Mouse (Mus musculus) left cerebral cortex, adult 11 months (tissue): ENCODE data around the gene Nckap5.

ENCODE experiments used
- DNase-seq: peaks from one replicate; pipeline ENCODE4 v3.0.0; 2022; ENCODE audit warnings: low spot score

Nckap5 gene

GRCm38 (mm10) chr1:126470883-126471282 lies 359.7 kb downstream of the Nckap5 start:
- no peak for DNase-seq

DNA sequence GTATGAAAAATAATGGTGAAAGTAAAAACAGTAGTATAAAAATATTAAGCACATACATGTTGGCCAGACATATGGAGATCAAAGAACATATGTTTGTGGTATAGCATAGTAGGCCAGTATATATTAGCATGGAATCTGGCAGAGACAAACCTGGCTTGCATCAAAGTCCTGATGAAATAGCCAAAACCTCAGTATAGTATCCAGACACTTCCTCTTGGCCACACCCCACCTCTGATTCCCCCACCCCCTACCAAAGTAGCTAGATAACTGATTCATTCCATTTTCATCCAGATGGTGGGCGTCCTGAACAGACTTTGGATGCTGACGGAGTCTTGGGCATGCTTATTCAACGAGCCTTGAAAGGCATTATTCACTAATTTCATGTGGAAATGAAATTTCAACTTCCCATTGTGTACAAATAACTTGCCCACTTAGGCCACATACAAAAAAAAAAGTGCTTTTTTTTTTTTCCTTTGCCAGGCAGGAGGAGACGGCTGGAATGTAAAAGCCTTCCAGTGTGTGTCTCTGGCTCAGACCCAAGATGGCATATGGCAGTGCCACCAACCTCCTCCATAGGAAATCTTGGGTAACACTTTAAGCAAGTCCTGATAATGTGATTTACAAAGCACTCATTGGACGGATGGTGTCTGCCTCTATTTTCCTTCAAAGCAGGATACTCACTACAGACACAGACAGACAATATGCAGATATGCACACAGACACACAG lies 360.6 kb downstream of the Nckap5 start:
- DNase-seq: peak; percentile 24

DNA sequence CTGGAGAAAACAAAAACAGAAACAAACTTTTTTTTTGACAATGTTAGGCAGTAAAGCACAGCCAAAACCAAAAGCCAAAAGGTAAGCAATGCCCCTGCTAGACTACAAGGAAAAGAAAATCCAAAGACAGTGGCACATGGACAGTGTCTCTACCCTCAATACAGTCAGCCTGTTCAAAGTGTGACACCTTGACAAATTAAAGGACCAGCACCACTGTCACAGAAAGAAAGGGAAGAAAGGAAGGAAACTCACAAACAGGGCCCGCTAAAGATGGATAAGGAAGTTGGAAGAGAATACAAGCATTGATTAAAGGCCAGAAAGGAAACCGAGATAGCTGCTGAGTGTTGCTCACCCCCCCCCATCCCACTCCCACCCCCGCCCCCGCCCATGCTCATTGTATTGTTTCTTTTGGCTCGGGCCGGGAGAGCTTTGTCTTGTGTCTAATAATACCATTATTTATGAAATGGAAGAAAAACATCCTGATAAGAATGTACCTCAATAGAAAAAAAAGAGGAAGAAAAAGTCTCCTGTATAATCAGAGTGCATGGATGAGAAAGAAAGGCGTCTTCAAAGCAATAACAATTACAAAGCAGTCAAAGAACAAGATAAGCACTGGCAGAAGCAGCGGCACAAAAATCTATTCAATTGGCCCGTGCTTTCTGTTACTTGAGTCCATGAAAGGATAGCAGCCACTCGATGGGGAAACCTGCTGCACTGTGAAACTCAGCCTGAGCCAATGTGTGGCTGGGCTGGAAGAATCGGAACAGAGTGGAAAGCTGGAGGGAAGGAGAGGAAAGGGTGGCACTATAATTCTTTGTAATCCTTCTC lies 368.9 kb downstream of the Nckap5 start:
- no peak for DNase-seq

GRCm38 (mm10) chr1:126457739-126458138 lies 372.9 kb downstream of the Nckap5 start:
- no peak for DNase-seq

DNA sequence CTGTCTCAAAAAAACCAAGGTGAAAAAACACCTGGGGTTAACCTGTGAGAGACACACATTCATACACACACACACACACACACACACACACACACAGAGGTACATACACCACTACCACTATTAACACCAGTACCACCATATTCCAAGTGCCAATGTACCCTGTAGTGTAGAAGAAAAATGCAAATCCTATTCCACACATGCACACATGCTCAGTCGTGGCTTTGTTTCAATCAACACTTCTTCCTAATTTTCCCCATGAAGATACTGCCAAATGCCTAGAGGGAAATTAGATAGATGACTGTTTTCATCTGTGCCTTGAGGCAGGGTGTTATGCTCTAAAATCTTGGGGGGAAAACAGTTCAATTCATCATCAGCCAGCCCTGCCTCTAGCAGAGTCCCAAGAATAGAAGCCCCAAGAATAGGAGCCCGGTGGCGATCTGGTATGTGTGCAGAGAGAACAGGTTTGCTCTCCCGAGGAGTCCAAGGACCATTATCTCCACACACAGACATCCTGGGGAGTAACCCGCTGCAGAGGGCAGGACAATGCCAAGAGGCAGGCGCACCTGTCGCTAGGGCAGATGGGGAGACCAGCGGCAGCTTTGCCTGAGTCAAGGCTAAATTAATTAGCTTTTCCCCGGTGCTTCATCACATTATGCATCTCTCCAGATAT lies 376.0 kb downstream of the Nckap5 start:
- no peak for DNase-seq

- no peak for DNase-seq
These were observed 379.1 kb downstream of the Nckap5 start for GRCm38 (mm10) chr1:126451472-126451871.

DNA sequence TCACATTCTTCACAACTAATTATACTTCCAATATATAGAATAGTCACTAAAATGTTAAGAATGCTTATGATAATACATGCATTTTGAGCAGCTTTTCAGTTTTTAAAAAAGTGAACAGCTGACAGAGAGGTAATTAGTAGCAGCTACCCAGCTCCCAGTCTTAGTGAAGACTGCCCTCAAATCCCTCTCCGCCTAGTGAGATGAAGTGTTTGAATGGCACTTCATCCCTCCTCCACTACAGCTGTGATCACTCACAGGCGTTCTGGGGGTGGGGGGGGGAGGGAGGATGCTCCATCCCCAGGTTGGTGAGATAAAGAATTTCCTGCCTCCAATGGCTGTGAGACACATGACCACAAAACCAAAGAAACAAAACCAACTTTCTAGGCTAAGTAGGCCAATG lies 381.2 kb downstream of the Nckap5 start:
- no peak for DNase-seq

DNA sequence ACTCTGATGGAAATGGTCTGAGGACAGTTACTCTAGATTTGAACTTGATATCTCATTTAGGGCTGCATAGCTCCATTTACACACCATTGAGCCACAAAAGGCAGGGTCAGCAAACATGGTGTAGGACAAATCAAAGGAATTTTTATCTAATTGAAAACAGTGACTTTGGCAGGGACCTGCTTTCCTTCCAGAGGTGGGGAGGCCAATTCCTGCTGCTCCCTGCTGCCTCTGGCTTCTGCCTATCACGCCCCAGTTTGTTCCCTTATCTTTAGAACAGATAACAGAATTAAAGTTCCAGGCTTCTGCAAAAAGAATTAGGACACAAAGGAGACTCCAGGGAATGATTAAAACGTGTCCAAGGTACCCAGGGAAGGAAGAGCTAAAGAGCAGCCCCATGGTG lies 386.7 kb downstream of the Nckap5 start:
- DNase-seq: no peak

- no peak for DNase-seq
These were observed 387.9 kb downstream of the Nckap5 start for GRCm38 (mm10) chr1:126442723-126443122.

DNA sequence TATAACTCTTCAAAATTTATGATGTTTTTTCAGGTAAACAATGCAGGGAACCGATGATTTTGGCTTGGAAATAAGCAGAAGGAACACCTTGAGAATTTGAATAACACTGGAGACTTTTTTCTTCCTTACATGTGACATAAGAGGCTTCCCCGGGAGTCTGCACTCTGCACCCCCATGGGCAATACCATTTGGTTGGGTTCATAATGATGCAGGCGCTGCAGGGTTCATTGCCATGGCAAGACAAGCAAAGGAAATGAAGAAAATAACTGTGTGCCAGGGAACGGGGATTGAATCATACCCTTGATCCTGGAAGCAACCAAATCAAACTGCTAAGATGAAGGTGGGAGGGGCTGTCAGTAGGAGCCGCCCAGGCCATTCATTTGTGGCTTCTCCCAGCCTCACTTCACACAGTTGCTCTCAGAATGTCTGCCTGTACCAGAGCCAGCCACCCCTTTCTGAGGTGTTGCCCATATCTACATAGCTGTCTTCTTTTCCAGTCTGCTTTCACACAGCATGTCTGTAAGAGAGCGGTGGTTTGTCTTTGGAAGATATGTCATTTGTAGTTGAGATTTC lies 392.5 kb downstream of the Nckap5 start:
- DNase-seq: no peak

DNA sequence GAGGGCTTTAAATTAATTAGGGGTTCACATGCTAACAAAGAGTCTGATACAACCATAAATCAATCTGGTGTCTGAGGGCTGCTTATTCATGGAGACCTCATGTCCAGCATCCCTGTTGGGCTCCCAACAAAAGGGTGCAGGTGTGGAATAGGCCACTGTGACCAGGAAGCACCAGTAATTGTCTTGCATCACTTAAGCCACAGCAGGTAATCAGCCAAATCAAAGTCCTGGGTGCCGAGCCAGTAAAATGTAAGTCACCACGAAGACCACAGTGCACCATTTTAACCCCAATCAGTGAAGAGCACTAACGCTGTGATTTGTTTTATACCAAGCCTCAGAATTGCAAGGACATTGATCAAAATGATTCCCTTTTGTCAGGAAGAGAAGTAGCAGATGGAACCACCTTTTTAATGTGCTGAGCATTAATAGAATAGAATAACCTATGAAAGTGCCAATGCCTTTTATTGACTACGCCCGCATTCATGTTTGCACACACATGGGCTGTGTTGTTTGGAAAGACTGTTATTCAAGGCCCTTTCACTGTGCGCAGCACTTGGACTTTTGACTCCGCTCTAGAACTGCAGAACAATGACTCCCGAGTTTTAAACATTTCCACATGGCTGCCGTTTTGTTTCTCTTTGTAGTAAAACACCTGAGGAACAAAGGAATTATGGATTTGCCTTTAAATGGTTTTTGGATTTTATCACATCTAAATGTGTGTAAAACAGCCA lies 393.5 kb downstream of the Nckap5 start:
- no peak for DNase-seq

DNA sequence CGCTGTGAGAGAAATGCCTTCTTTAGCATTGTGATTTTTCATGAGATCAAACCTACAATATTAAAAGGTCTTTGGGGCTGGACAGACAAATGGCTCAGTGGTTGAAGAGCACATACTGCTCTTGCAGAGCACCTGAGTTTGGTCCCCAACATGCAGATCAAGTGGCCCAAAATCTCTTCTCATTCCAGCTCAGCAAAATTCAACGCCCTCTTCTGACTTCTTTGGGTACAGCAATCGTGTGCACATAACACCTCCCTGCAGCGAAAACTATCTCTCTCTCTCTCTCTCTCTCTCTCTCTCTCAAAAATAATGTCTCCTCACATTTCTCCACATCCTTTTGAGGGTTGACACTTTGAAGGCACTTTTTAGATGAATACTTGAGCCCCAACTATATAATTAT lies 398.3 kb downstream of the Nckap5 start:
- no peak for DNase-seq

GRCm38 (mm10) chr1:126431594-126431993 lies 399.0 kb downstream of the Nckap5 start:
- DNase-seq: peak; percentile 77

GRCm38 (mm10) chr1:126411426-126411825 lies 419.2 kb downstream of the Nckap5 start:
- no peak for DNase-seq

DNA sequence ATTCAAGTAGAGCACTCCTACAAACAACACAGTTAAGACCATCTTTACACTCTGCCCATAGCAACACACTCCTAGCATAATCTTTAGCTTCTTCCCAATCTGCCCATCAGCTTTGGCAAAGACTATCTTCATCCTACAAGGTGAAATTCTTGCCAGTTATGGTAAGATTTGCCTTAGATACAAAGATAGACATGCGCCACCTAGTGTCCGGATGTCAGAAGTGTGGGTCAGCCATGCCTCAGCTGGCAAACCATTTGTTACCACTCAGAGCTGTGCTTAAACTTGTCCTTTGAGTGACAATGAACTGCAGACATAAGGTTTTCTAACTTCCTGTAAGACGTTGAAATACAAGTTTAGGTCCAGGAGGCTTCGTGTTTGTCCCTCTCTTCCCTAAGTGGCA lies 422.7 kb downstream of the Nckap5 start:
- peak; percentile 29 for DNase-seq

DNA sequence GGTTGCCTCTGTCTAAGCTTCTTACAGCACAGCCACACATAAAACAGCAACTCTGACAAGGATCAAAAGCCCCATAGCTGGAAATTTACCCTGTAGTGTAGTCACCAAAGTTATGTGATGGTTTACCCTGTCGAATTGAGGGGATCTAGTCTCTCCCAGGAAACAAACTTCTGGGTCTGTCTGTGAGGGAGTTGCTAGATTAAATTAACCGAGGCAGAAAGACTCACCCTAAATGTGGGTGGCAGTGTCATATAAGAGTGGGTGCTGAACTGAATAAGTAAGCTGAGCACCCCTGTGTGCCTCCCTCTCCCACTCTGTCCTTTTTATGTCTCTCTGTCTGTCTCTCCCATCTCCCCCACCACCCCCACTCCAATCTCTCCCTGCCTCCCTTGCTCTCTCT lies 425.1 kb downstream of the Nckap5 start:
- DNase-seq: no peak

DNA sequence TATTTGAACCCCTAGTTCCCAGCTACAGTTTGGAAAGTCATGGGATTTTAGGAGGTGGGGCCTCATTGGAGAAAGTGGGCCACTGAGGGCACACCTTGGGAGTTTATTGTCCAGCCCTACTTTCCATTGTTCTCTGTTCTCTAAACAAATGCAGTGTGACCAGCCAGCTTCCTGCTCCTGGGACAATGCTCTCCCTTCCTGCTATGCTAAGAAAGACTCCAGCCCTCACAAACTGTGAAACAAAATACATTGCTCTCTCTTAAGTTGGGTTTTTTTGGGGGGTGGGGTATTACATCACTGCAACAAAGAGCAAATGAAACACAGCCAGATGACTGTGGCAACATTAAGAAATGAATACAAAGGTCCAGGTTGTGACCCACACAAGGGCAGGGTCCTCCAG lies 426.6 kb downstream of the Nckap5 start:
- no peak for DNase-seq

DNA sequence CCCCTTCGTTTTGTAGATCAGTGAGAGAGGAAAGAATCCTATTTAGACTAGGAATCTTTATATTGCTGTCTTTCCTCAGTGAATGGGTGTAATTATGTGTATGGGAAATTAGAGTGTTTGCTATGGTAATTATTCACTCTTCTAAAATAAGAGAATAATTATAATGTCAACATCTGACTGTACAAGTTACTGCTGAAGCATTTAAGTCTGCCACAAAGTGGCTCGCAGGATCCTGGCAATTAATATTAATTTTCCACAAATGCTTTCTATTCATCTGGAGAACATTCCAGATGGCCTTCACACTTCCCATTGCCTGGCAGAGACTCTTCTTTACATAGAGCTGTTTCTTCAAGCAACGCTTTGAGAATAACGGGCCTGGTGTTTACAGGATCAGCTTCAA lies 439.4 kb downstream of the Nckap5 start:
- no peak for DNase-seq

- no peak for DNase-seq
These were observed 453.1 kb downstream of the Nckap5 start for GRCm38 (mm10) chr1:126377339-126377980.

- no peak for DNase-seq
These were observed 463.9 kb downstream of the Nckap5 start for GRCm38 (mm10) chr1:126366736-126367135.

DNA sequence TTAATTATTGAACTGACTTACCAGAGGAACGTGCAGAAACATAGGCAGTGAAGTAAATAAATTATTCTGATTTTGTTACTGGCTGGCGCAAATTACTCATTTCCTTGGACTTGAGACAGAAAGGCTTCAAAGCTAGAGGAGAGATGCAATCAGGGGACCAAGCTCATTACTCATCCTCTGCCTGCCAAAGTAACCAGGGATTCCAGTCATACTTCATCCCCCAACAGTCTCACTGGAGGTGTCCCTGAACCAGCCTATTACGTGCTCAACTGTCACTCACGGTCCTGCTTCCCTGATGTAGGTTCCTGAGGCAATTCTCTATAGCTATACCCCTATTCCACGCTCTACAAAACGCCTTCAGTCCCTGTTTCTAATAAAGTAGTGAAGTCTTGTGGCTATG lies 466.0 kb downstream of the Nckap5 start:
- DNase-seq: no peak
